Mouse (Mus musculus): Measurements from ENCODE around the gene Spsb4.

The Spsb4 gene

DNA sequence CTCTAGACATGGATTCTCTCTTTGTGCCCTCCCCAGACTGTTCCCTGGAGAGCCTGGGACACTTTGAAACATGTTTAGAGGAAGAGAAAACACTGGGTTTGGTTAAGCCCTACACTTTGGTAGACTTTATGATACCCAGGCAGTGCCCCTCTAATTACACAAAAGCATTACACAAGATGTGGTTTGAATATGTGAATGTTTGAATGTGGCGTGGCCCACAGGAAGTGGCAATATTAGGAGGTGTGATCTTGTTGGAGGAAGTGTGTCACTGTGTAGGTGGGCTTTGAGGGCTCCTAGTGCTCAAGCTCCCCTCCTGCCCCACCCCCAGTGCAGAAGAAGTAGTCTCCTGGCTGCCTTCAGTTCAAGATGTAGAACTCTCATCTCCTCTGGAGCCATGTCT is 122.0 kb downstream of the Spsb4 start:
- DNase-seq (ENCODE audit: extremely low spot score) = no peak

DNA sequence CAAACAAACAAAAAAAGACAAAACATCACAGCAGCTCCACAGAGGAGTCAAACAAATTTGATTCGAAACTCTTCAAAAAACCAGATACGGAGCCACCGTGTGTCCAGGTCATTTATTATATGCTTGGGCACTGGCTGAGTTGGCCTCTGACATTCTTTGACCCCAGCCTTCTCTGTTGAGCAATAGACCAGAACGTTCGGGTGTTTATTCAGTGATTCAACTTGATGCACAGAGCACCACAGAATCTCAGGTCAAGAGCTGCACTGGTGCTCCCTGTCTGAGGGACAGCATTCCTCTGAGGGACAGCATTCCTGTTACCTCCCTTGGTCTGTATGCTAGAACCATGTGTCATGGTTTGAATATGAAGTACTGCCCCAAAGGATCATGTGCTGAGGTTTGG is 125.1 kb downstream of the Spsb4 start:
- DNase-seq (ENCODE audit: extremely low spot score) = no peak
